Mouse (Mus musculus) MEL (cell line): Measurements from ENCODE around the gene Efna2. TPM values are rescaled to one million over a fixed set of nuclear protein-coding genes. Genes with fewer than 3 reads are reported as not detected.

Source experiments
- DNase-seq: peaks from one replicate; pipeline ENCODE4 v3.0.0; 2011; ENCODE audit warnings: low read depth, low spot score
- H3K27ac ChIP-seq: 2 replicates; pipeline ENCODE4 v1.5.1; 2012; ENCODE audit warnings: low read depth, mild to moderate bottlenecking, control low read depth, low read length, moderate library complexity; ENCODE audit not compliant: control insufficient read depth
- H3K27me3 ChIP-seq, 2 experiments: fragments of 150-350 bp in 1 of 2; sonication (generic) in 1 of 2; 2 replicates each; pipeline ENCODE4 v1.6.1; 2012; ENCODE audit warnings: low read length in 2 of 2, mild to moderate bottlenecking in 2 of 2, improper control_type of control experiment in 1 of 2, moderate library complexity in 1 of 2; ENCODE audit not compliant: insufficient read depth in 2 of 2, control insufficient read depth in 1 of 2
- H3K36me3 ChIP-seq, 2 experiments: 2 replicates each; pipeline ENCODE4 v1.6.1; 2012 to 2014; ENCODE audit warnings: low read length in 2 of 2, improper control_type of control experiment in 1 of 2, inconsistent platforms in 1 of 2, mild to moderate bottlenecking in 1 of 2; ENCODE audit not compliant: insufficient read depth in 2 of 2, control insufficient read depth in 1 of 2
- H3K4me1 ChIP-seq, 2 experiments: fragments of 150-350 bp in 1 of 2; sonication (generic) in 1 of 2; 2 replicates each; pipeline ENCODE4 v1.6.1; 2012; ENCODE audit warnings: low read length in 2 of 2, improper control_type of control experiment in 1 of 2, mild to moderate bottlenecking in 1 of 2; ENCODE audit not compliant: insufficient read depth in 2 of 2, control insufficient read depth in 1 of 2
- H3K4me3 ChIP-seq, 2 experiments: fragments of 150-350 bp in 1 of 2; sonication (generic) in 1 of 2; 2 replicates each; pipeline ENCODE4 v1.5.1; 2012; ENCODE audit warnings: low read depth in 2 of 2, low read length in 2 of 2, mild to moderate bottlenecking in 2 of 2, moderate library complexity in 2 of 2, control low read depth in 1 of 2, improper control_type of control experiment in 1 of 2; ENCODE audit not compliant: control insufficient read depth in 1 of 2, insufficient read depth in 1 of 2
- H3K79me2 ChIP-seq: 2 replicates; pipeline ENCODE4 v1.6.1; 2012; ENCODE audit warnings: mild to moderate bottlenecking, low read length, moderate library complexity; ENCODE audit not compliant: control insufficient read depth, poor library complexity, insufficient read depth
- H3K9ac ChIP-seq: 2 replicates; pipeline ENCODE4 v1.6.1; 2012; ENCODE audit warnings: low read depth, mild to moderate bottlenecking, control low read depth, low read length, moderate library complexity; ENCODE audit not compliant: control insufficient read depth, poor library complexity, severe bottlenecking
- H3K9me3 ChIP-seq: fragments of 150-350 bp; sonication (generic); replicated peaks from 2 replicates; pipeline ENCODE4 v1.6.1; 2012; ENCODE audit warnings: mild to moderate bottlenecking, low read length, improper control_type of control experiment, moderate library complexity; ENCODE audit not compliant: insufficient read depth
- BHLHE40 ChIP-seq: IDR thresholded peaks from 2 replicates; pipeline ENCODE4 v1.6.1; 2012; ENCODE audit warnings: low read depth, mild to moderate bottlenecking, inconsistent platforms, low read length, improper control_type of control experiment, borderline replicate concordance
- CHD1 ChIP-seq: IDR thresholded peaks from 2 replicates; pipeline ENCODE4 v1.6.1; 2012; ENCODE audit warnings: low read depth, mild to moderate bottlenecking, inconsistent platforms, low read length, improper control_type of control experiment
- CHD2 ChIP-seq: IDR thresholded peaks from 2 replicates; pipeline ENCODE4 v1.6.1; 2011; ENCODE audit warnings: low read length, improper control_type of control experiment
- CTCF ChIP-seq, 3 experiments: IDR thresholded peaks in 2 of 3; conservative IDR thresholded peaks in 1 of 3; 2 replicates each; pipeline ENCODE4 v1.5.1; 2011 to 2012; ENCODE audit warnings: low read length in 3 of 3, low read depth in 2 of 3, mild to moderate bottlenecking in 2 of 3, improper control_type of control experiment in 1 of 3, inconsistent platforms in 1 of 3, mixed read lengths in 1 of 3, moderate library complexity in 1 of 3; ENCODE audit not compliant: control insufficient read depth in 1 of 3, insufficient read depth in 1 of 3, poor library complexity in 1 of 3, severe bottlenecking in 1 of 3
- E2F4 ChIP-seq: IDR thresholded peaks from 2 replicates; pipeline ENCODE4 v1.6.1; 2011; ENCODE audit warnings: low read depth, low read length, improper control_type of control experiment, borderline replicate concordance
- ELF1 ChIP-seq: IDR thresholded peaks from 2 replicates; pipeline ENCODE4 v1.6.1; 2014; ENCODE audit warnings: low read depth, mild to moderate bottlenecking, inconsistent platforms, low read length, improper control_type of control experiment, moderate library complexity
- ETS1 ChIP-seq: IDR thresholded peaks from 2 replicates; pipeline ENCODE4 v1.6.1; 2012; ENCODE audit warnings: low read depth, mild to moderate bottlenecking, inconsistent platforms, low read length, improper control_type of control experiment, moderate library complexity
- GABPA ChIP-seq: IDR thresholded peaks from 2 replicates; pipeline ENCODE4 v1.6.1; 2012; ENCODE audit warnings: low read depth, mild to moderate bottlenecking, inconsistent platforms, low read length, improper control_type of control experiment, moderate library complexity
- GATA1 ChIP-seq: IDR thresholded peaks from 2 replicates; pipeline ENCODE4 v1.6.1; 2011; ENCODE audit warnings: low read depth, low read length, improper control_type of control experiment
- HCFC1 ChIP-seq: IDR thresholded peaks from 2 replicates; pipeline ENCODE4 v1.6.1; 2012; ENCODE audit warnings: low read depth, mild to moderate bottlenecking, inconsistent platforms, low read length, improper control_type of control experiment, moderate library complexity
- JUND ChIP-seq: IDR thresholded peaks from 2 replicates; pipeline ENCODE4 v1.6.1; 2011; ENCODE audit warnings: low read depth, mild to moderate bottlenecking, improper control_type of control experiment, low read length
- KAT2A ChIP-seq: conservative IDR thresholded peaks from 2 replicates; pipeline ENCODE4 v1.6.1; 2012; ENCODE audit warnings: low read depth, low read length, improper control_type of control experiment, inconsistent platforms
- MAFK ChIP-seq: IDR thresholded peaks from 2 replicates; pipeline ENCODE4 v1.6.1; 2011; ENCODE audit warnings: low read depth, mild to moderate bottlenecking, low read length, improper control_type of control experiment, borderline replicate concordance
- MAX ChIP-seq: IDR thresholded peaks from 2 replicates; pipeline ENCODE4 v1.6.1; 2011; ENCODE audit warnings: low read length, improper control_type of control experiment
- MAZ ChIP-seq: IDR thresholded peaks from 2 replicates; pipeline ENCODE4 v1.6.1; 2012; ENCODE audit warnings: low read depth, mild to moderate bottlenecking, inconsistent platforms, low read length, improper control_type of control experiment
- MEF2A ChIP-seq: IDR thresholded peaks from 2 replicates; pipeline ENCODE4 v1.6.1; 2014; ENCODE audit warnings: low read depth, mild to moderate bottlenecking, inconsistent platforms, low read length, improper control_type of control experiment; ENCODE audit not compliant: poor library complexity, insufficient replicate concordance, severe bottlenecking; ENCODE audit errors: extremely low read depth
- MXI1 ChIP-seq: IDR thresholded peaks from 2 replicates; pipeline ENCODE4 v1.6.1; 2011; ENCODE audit warnings: mild to moderate bottlenecking, low read depth, low read length, improper control_type of control experiment
- MYB ChIP-seq: IDR thresholded peaks from 2 replicates; pipeline ENCODE4 v1.6.1; 2011; ENCODE audit warnings: mild to moderate bottlenecking, low read depth, low read length, improper control_type of control experiment
- MYC ChIP-seq: IDR thresholded peaks from 2 replicates; pipeline ENCODE4 v1.6.1; 2011; ENCODE audit warnings: low read depth, mild to moderate bottlenecking, low read length, improper control_type of control experiment, moderate library complexity
- NELFE ChIP-seq: IDR thresholded peaks from 2 replicates; pipeline ENCODE4 v1.6.1; 2011; ENCODE audit warnings: low read depth, low read length, improper control_type of control experiment
- NRF1 ChIP-seq: IDR thresholded peaks from 2 replicates; pipeline ENCODE4 v1.6.1; 2014; ENCODE audit warnings: low read depth, mild to moderate bottlenecking, inconsistent platforms, low read length, improper control_type of control experiment, moderate library complexity; ENCODE audit not compliant: poor library complexity, insufficient read depth, severe bottlenecking
- POLR2A ChIP-seq, 2 experiments: IDR thresholded peaks; 2 replicates each; pipeline ENCODE4 v1.6.1; 2011 to 2012; ENCODE audit warnings: low read length in 2 of 2, mild to moderate bottlenecking in 2 of 2, control low read depth in 1 of 2, improper control_type of control experiment in 1 of 2, low read depth in 1 of 2, moderate library complexity in 1 of 2; ENCODE audit not compliant: control insufficient read depth in 1 of 2, insufficient read depth in 1 of 2, poor library complexity in 1 of 2
- POLR2AphosphoS2 ChIP-seq: IDR thresholded peaks from 2 replicates; pipeline ENCODE4 v1.6.1; 2011; ENCODE audit warnings: low read length, improper control_type of control experiment
- POLR2AphosphoS5 ChIP-seq: IDR thresholded peaks from 2 replicates; pipeline ENCODE4 v1.6.1; 2012; ENCODE audit warnings: low read depth, borderline replicate concordance, mild to moderate bottlenecking, inconsistent platforms, low read length, moderate library complexity, mixed read lengths
- RAD21 ChIP-seq: IDR thresholded peaks from 2 replicates; pipeline ENCODE4 v1.6.1; 2011; ENCODE audit warnings: mild to moderate bottlenecking, low read depth, low read length, improper control_type of control experiment
- RCOR1 ChIP-seq: IDR thresholded peaks from 2 replicates; pipeline ENCODE4 v1.6.1; 2012; ENCODE audit warnings: low read depth, mild to moderate bottlenecking, inconsistent platforms, low read length, improper control_type of control experiment
- SIN3A ChIP-seq: IDR thresholded peaks from 2 replicates; pipeline ENCODE4 v1.6.1; 2012; ENCODE audit warnings: low read length, improper control_type of control experiment, inconsistent platforms
- SMC3 ChIP-seq: IDR thresholded peaks from 2 replicates; pipeline ENCODE4 v1.6.1; 2011; ENCODE audit warnings: low read depth, low read length, improper control_type of control experiment
- TAL1 ChIP-seq: IDR thresholded peaks from 2 replicates; pipeline ENCODE4 v1.6.1; 2012; ENCODE audit warnings: mild to moderate bottlenecking, inconsistent platforms, low read length, moderate library complexity, mixed read lengths
- TBP ChIP-seq: IDR thresholded peaks from 2 replicates; pipeline ENCODE4 v1.8.0; 2011; ENCODE audit warnings: low read depth, low read length, improper control_type of control experiment
- TCF12 ChIP-seq: IDR thresholded peaks from 2 replicates; pipeline ENCODE4 v1.6.1; 2014; ENCODE audit warnings: low read depth, mild to moderate bottlenecking, inconsistent platforms, low read length, improper control_type of control experiment, moderate library complexity
- UBTF ChIP-seq: IDR thresholded peaks from 2 replicates; pipeline ENCODE4 v1.6.1; 2012; ENCODE audit warnings: low read depth, mild to moderate bottlenecking, inconsistent platforms, low read length, improper control_type of control experiment, moderate library complexity, borderline replicate concordance; ENCODE audit not compliant: insufficient read depth
- USF1 ChIP-seq: IDR thresholded peaks from 2 replicates; pipeline ENCODE4 v1.6.1; 2014; ENCODE audit warnings: low read depth, mild to moderate bottlenecking, inconsistent platforms, low read length, improper control_type of control experiment, moderate library complexity
- ZC3H11A ChIP-seq: IDR thresholded peaks from 2 replicates; pipeline ENCODE4 v1.6.1; 2012; ENCODE audit warnings: low read depth, mild to moderate bottlenecking, inconsistent platforms, low read length, improper control_type of control experiment
- ZKSCAN1 ChIP-seq: IDR thresholded peaks from 2 replicates; pipeline ENCODE4 v1.6.1; 2012; ENCODE audit warnings: low read depth, mild to moderate bottlenecking, inconsistent platforms, low read length, improper control_type of control experiment, moderate library complexity
- ZMIZ1 ChIP-seq: IDR thresholded peaks from 2 replicates; pipeline ENCODE4 v1.6.1; 2012; ENCODE audit warnings: low read depth, mild to moderate bottlenecking, inconsistent platforms, low read length, improper control_type of control experiment, moderate library complexity
- ZNF384 ChIP-seq: IDR thresholded peaks from 2 replicates; pipeline ENCODE4 v1.6.1; 2012; ENCODE audit warnings: low read depth, mild to moderate bottlenecking, inconsistent platforms, low read length, improper control_type of control experiment
- polyA plus RNA-seq, 2 experiments: library from polyadenylated mRNA; stranded (reverse) in 1 of 2; unstranded in 1 of 2; fragments of >175 nt in 1 of 2; fragments of >200 nt in 1 of 2; gene quantifications; 2 replicates each; pipeline versions ENCODE4 v1.2.1 to v1.2.4; 2012; ENCODE audit warnings: low replicate concordance in 2 of 2, low read depth in 1 of 2; ENCODE audit not compliant: insufficient read length in 2 of 2, insufficient read depth in 1 of 2, missing spikeins in 1 of 2
- total RNA-seq: library from RNA; depleted of rRNA; stranded (reverse); fragments of 300-350 nt; gene quantifications from 2 replicates; pipeline ENCODE4 v1.2.3, GENCODE M21; 2012

Gene Efna2
- total and polyA plus RNA-seq, 3 experiments: 0.12 to 2.8 TPM; not detected in 1

DNA sequence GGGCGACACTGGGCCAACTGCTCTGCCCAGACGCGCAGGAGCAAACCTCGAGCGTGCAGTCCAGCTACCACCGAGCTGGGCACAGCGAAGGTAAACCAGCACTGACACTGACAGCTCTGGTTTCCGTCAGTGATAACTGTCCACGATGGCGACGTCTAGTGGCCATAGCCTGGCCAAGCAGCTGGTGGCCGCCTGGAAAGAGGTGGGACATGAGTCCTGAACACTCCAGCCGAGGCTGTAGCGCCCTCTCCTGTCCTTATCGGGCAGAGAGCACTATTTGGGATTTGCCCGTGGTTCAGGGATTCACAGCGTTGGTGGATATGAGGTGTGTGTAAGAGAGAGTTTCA, 14.3 kb upstream of the Efna2 start:
- DNase-seq: peak; percentile 94
- TF ChIP-seq SIN3A (peak; percentile 95), TBP (no peak; the same call in 1 of the 2 replicates), MAZ (peak; percentile 31; the same call in 1 of the 2 replicates), MXI1 (peak; percentile 93), JUND (no peak), CHD2 (no peak), GABPA (no peak), E2F4 (no peak), SMC3 (peak; percentile 96), NELFE (no peak; the same call in 1 of the 2 replicates), MYB (no peak), USF1 (no peak), RCOR1 (0 out of 2 replicates have a peak, but pooled peaks have one; percentile 30), KAT2A (no peak; the same call in 1 of the 2 replicates), POLR2AphosphoS2 (no peak), POLR2A (IDR thresholded peaks at IDR 0.05; ENCODE audit: control insufficient read depth in 1 of 2, insufficient read depth in 1 of 2, low read depth in 1 of 2, low read length in 2 of 2, poor library complexity in 1 of 2) (peak in 1 of 2 experiments; percentile 13; a peak in 2 of 4 replicates), HCFC1 (peak; percentile 63), MEF2A (no peak), CHD1 (no peak), MAFK (no peak), BHLHE40 (0 out of 2 replicates have a peak, but pooled peaks have one; percentile 61), NRF1 (0 out of 2 replicates have a peak, but pooled peaks have one; percentile 17), ELF1 (peak; percentile 36; the same call in 1 of the 2 replicates), POLR2AphosphoS5 (no peak), ZC3H11A (peak; percentile 91), ZMIZ1 (no peak), MYC (peak; percentile 79), ZKSCAN1 (no peak), RAD21 (peak; percentile 97), GATA1 (no peak), CTCF (IDR thresholded peaks at IDR 0.05 in 2 of 3, conservative IDR thresholded peaks at IDR 0.05 in 1 of 3; ENCODE audit: control insufficient read depth in 1 of 3, insufficient read depth in 1 of 3, low read depth in 2 of 3, low read length in 3 of 3, poor library complexity in 1 of 3, severe bottlenecking in 1 of 3) (peak in 2 of 3 experiments; percentile 98 to 100; a peak in 5 of 6 replicates), TCF12 (peak; percentile 50), UBTF (no peak), TAL1 (no peak), ETS1 (peak; percentile 64; the same call in 1 of the 2 replicates), MAX (peak; percentile 54; the same call in 1 of the 2 replicates), ZNF384 (peak; percentile 67)

More for the DNA sequence above, 14.3 kb upstream of the Efna2 start:
- H3K79me2 ChIP-seq: peaks cover 8% of the 10 kb centered on the region; the same call in 1 of the 2 replicates
- H3K27ac ChIP-seq: peak overlapping the region; percentile 79
- H3K9ac ChIP-seq: peak overlapping the region; percentile 66
- peaks cover 0 to 12% of the 10 kb centered on the region in 2 experiments; a peak in 2 of 4 replicates for H3K36me3 ChIP-seq
- peak overlapping the region; percentile 52 to 57 for H3K4me3 ChIP-seq
- H3K27me3 ChIP-seq: no peaks in the 10 kb centered on the region
- H3K9me3 ChIP-seq: no peaks in the 10 kb centered on the region
- peaks cover 4 to 29% of the 10 kb centered on the region in 2 experiments for H3K4me1 ChIP-seq
